Mouse (Mus musculus) heart, embryonic 15.5 days (tissue): ENCODE data around the gene Ctsc. TPM values are rescaled to one million over a fixed set of nuclear protein-coding genes. Genes with fewer than 3 reads are reported as not detected.

Experiments
- ATAC-seq: fragments of 200-750 bp; cut with Nextera tagmentation; replicated peaks from 2 replicates; pipeline ENCODE4 v1.8.0; 2017; ENCODE audit warnings: low read depth, moderate TSS enrichment; ENCODE audit not compliant: insufficient number of reproducible peaks, insufficient read depth, low FRiP score
- H3K27ac ChIP-seq: fragments of 300-500 bp; sonication (generic); 2 replicates; pipeline ENCODE4 v1.5.1; 2015; ENCODE audit warnings: mild to moderate bottlenecking, inconsistent platforms
- H3K27me3 ChIP-seq: fragments of 300-500 bp; sonication (generic); 2 replicates; pipeline ENCODE4 v1.6.1; 2015; ENCODE audit warnings: inconsistent platforms
- H3K36me3 ChIP-seq: fragments of 300-500 bp; sonication (generic); 2 replicates; pipeline ENCODE4 v1.6.1; 2015; ENCODE audit warnings: mild to moderate bottlenecking, inconsistent platforms
- H3K4me1 ChIP-seq: fragments of 300-500 bp; sonication (generic); replicated peaks from 2 replicates; pipeline ENCODE4 v1.6.1; 2015; ENCODE audit warnings: inconsistent platforms
- H3K4me2 ChIP-seq: fragments of 300-500 bp; sonication (generic); 2 replicates; pipeline ENCODE4 v1.6.1; 2015; ENCODE audit warnings: inconsistent platforms, mild to moderate bottlenecking, moderate library complexity
- H3K4me3 ChIP-seq: fragments of 300-500 bp; sonication (generic); 2 replicates; pipeline ENCODE4 v1.5.1; 2015; ENCODE audit warnings: mild to moderate bottlenecking, inconsistent platforms
- H3K9ac ChIP-seq: fragments of 300-500 bp; sonication (generic); 2 replicates; pipeline ENCODE4 v1.6.1; 2015; ENCODE audit warnings: mild to moderate bottlenecking, inconsistent platforms
- H3K9me3 ChIP-seq: fragments of 300-500 bp; sonication (generic); replicated peaks from 2 replicates; pipeline ENCODE4 v1.6.1; 2016; ENCODE audit warnings: inconsistent platforms
- WGBS: fragments of 180-500 bp; shearing (Covaris S2); methylation state at CpG from one replicate; pipeline ENCODE4 v1.1.7; 2015; ENCODE audit warnings: mixed read lengths; 5-methylcytosine and 5-hydroxymethylcytosine counted together
- polyA plus RNA-seq: library from polyadenylated mRNA; unstranded; fragments of >200 nt; fragmentation: Nextera tagmentation; extraction: Ambion mirVana; gene quantifications from 2 replicates; pipeline ENCODE4 v1.2.1, GENCODE M21; 2015

The Ctsc gene
- polyA plus RNA-seq, 1 experiment from 2014 or later = 35.6 TPM

DNA sequence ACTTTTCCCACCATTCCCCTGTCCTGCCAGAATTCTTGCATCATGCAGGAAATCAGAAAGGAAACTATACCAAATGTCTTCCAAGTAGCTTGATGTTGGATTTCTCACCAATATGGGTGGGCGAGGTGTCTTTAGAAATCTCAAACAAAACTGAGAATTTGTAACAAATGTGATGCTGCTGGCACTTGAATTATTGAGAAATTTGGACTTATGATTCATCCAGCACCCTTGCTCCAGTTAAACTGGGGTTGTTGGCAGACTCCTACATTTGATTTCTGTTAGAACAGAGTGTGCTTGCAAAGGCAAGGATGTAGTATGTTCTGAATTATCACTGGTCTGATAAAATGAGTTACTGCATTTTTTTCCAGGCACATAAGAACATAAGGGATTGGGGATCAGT is 68.2 kb downstream of the Ctsc start:
- no peak overlapping the region for H3K27ac ChIP-seq
- no peak for ATAC-seq
- no peaks in the 10 kb centered on the region for H3K36me3 ChIP-seq
- H3K9me3 ChIP-seq = no peaks in the 10 kb centered on the region
- no peaks in the 10 kb centered on the region for H3K27me3 ChIP-seq
- WGBS = 78% methylated on average over 1 of the region's 1 CpGs
- H3K4me2 ChIP-seq = no peak overlapping the region
- no peak overlapping the region for H3K4me3 ChIP-seq
- no peak overlapping the region for H3K9ac ChIP-seq
- no peaks in the 10 kb centered on the region for H3K4me1 ChIP-seq

DNA sequence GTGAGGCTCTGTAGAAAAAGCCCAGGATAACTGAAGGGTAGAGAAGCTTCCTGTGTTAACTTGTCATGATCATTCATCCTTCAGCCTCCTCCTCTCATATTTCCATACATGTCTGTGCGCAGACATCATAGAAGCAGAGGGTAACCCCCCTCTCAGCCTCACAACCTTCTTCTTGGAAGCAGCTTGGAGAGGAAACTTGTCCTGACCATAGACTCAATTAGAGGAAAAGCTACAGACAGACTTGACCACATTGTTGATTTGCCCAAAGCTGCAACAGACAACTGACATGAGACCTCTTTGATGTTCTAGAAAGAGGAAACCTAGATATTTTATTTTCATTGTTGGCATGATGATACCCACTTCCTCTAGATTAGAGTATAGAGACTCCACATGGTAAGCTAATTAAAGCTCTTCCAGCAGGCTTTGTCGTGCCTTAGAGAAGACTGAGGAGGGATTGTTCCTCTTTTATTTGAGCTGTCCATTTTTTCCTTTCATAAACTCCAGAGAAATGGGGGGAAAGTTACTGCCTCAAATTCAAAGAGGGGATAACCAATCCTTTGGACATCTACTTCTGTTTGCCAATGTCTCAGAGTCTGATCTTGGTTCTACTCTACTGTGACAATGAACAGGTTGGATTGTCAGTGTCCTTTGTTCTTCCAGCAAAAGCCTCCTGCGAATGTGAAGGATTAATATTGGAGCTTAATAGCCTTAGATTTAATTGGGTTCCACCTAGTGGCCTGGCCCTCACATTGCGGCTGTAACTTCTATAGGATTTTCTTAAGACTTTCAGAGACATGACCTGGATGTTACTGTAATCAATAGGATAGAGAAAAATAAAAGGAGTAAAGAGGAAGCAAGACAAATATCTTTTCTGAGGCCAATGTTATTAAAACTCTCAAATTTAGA is 79.2 kb downstream of the Ctsc start:
- Histone ChIP-seq H3K4me1 (no peaks in the 10 kb centered on the region), H3K4me2 (no peak overlapping the region), H3K27me3 (no peaks in the 10 kb centered on the region), H3K9ac (no peak overlapping the region), H3K9me3 (no peaks in the 10 kb centered on the region), H3K4me3 (no peak overlapping the region), H3K27ac (no peak overlapping the region), H3K36me3 (no peaks in the 10 kb centered on the region)
- WGBS = 32% methylated on average over 4 of the region's 4 CpGs
- ATAC-seq = no peak

DNA sequence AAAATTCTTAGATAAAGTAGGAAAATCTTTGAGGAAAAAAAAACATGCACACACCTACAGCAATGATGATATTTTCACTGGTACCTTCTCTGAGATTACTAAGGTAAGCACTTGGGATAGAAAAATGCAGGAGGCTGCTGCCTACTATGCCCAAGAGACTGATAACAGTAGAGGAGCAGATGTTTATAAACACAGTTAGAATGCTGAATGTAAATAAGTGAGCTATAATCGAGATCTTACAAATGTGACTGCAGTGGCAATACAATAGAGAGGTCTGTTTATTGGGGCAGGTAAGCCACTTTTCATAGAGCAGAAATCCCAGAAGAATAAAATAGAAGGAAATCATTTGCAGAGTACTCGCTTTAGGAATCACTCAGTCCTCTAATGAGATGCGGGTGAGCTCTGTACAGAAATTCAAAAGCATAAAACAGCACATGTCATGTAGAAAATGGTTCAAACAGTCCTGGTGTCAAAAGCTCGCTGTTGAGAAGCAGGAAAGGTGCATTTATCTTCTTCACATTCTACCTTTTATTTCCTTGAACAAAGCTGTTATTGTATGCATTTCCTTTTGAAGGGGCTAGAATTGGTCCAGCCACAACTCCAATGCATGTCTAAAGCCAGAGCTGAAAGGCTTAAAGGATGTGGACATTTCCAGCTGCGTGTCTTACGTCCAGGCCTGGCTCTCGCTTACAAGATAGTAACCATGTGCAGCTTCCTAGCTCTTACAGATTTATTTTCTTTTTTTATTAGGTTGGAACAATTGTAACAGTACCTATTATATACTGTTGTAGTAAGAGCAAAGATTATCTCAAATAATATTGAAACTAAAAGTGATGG is 80.4 kb downstream of the Ctsc start:
- H3K9me3 ChIP-seq = no peaks in the 10 kb centered on the region
- no peak overlapping the region for H3K4me3 ChIP-seq
- no peaks in the 10 kb centered on the region for H3K4me1 ChIP-seq
- 71% methylated on average over 7 of the region's 7 CpGs for WGBS
- H3K27me3 ChIP-seq = no peaks in the 10 kb centered on the region
- no peak overlapping the region for H3K27ac ChIP-seq
- H3K36me3 ChIP-seq = no peaks in the 10 kb centered on the region
- no peak overlapping the region for H3K9ac ChIP-seq
- H3K4me2 ChIP-seq = no peak overlapping the region
- no peak for ATAC-seq

Other genes starting within 250 kb of the Ctsc start
- gene Rab38, start 152.2 kb downstream of the Ctsc start, polyA plus RNA-seq = 1.7 and 3.9 TPM in 2 replicates